Mouse (Mus musculus) forebrain, embryonic 14.5 days (tissue): ENCODE results near the gene Tial1. TPM values are rescaled to one million over a fixed set of nuclear protein-coding genes. Genes with fewer than 3 reads are reported as not detected.

Experiments
- ATAC-seq: fragments of 200-750 bp; cut with Nextera tagmentation; 2 replicates; pipeline ENCODE4 v1.8.0; 2017; ENCODE audit warnings: mild to moderate bottlenecking, moderate library complexity
- DNase-seq: peaks from one replicate; pipeline ENCODE4 v3.0.0-alpha.2; 2015; ENCODE audit warnings: low spot score
- H3K27ac ChIP-seq: fragments of 300-500 bp; sonication (generic); 2 replicates; pipeline ENCODE4 v1.5.1; 2014; ENCODE audit warnings: low read depth, mild to moderate bottlenecking, control low read depth, low read length, moderate library complexity
- H3K27me3 ChIP-seq: fragments of 300-500 bp; sonication (generic); replicated peaks from 2 replicates; pipeline ENCODE4 v1.6.1; 2014; ENCODE audit warnings: low read length, control low read depth, mixed read lengths; ENCODE audit not compliant: control insufficient read depth, insufficient read depth
- H3K36me3 ChIP-seq: fragments of 300-500 bp; sonication (generic); 2 replicates; pipeline ENCODE4 v1.6.1; 2014; ENCODE audit warnings: low read length, control low read depth; ENCODE audit not compliant: control insufficient read depth, insufficient read depth
- H3K4me1 ChIP-seq: fragments of 300-500 bp; sonication (generic); 2 replicates; pipeline ENCODE4 v1.6.1; 2014; ENCODE audit warnings: antibody characterized with exemption, low read length, control low read depth; ENCODE audit not compliant: control insufficient read depth, insufficient read depth
- H3K4me2 ChIP-seq: fragments of 300-500 bp; sonication (generic); 2 replicates; pipeline ENCODE4 v1.6.1; 2014; ENCODE audit warnings: mild to moderate bottlenecking, control low read depth, low read length
- H3K4me3 ChIP-seq: fragments of 300-500 bp; sonication (generic); 2 replicates; pipeline ENCODE4 v1.5.1; 2014; ENCODE audit warnings: low read depth, low read length, control low read depth
- H3K9ac ChIP-seq: fragments of 300-500 bp; sonication (generic); 2 replicates; pipeline ENCODE4 v1.6.1; 2014; ENCODE audit warnings: mild to moderate bottlenecking, low read length, control low read depth, moderate library complexity
- H3K9me3 ChIP-seq: fragments of 300-500 bp; sonication (generic); replicated peaks from 2 replicates; pipeline ENCODE4 v1.6.1; 2016; ENCODE audit warnings: low read length, control low read depth, mixed read lengths; ENCODE audit not compliant: control insufficient read depth
- WGBS: fragments of 180-500 bp; shearing (Covaris S2); extraction: QIAGEN DNeasy Blood & Tissue Kit; methylation state at CpG from one replicate; pipeline ENCODE4 v1.1.7; 2014; 5-methylcytosine and 5-hydroxymethylcytosine counted together
- polyA plus RNA-seq: library from polyadenylated mRNA; unstranded; fragments of >200 nt; fragmentation: Nextera tagmentation; extraction: Ambion mirVana; gene quantifications from 2 replicates; pipeline ENCODE4 v1.2.1, GENCODE M21; 2014

Gene Tial1
- polyA plus RNA-seq, 1 experiment from 2014 or later, result 30.6 TPM

GRCm38 (mm10) chr7:128460131-128460864, 1.2 kb downstream of the Tial1 start:
- Histone ChIP-seq H3K27me3 (no peaks in the 10 kb centered on the region), H3K36me3 (no peaks in the 10 kb centered on the region), H3K4me1 (peaks cover 18% of the 10 kb centered on the region; the same call in 1 of the 2 replicates), H3K9me3 (no peaks in the 10 kb centered on the region), H3K9ac (peak overlapping the region; percentile 87), H3K27ac (peak overlapping the region; percentile 90), H3K4me2 (peak overlapping the region; percentile 82), H3K4me3 (peak overlapping the region; percentile 86)
- WGBS, result under 1% methylated on average over 36 of the region's 36 CpGs
- DNase-seq (peak; percentile 33), ATAC-seq (peak; percentile 2; the same call in 1 of the 2 replicates)

DNA sequence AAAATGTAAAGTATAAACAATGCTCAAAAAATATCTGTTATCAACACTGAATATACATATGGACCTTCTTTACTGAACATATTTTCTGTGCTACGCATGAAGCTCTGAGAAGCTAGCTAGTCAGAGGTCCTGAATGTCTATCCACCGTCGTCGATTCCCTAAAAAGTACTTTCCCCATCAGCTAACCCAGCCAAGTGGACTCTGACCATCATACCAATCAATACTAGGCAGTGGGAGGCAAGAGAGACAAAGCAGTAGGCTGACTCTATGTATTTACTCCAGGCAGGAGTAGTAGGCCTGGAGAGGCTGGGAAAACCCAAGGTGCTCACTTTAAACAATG, 1.8 kb downstream of the Tial1 start:
- DNase-seq (no peak), ATAC-seq (no peak)
- 11% methylated on average over 4 of the region's 4 CpGs for WGBS
- no peaks in the 10 kb centered on the region for H3K27me3 ChIP-seq
- H3K27ac ChIP-seq, result peak overlapping the region; percentile 90; the same call in 1 of the 2 replicates
- peak overlapping the region; percentile 86 for H3K4me3 ChIP-seq
- H3K9ac ChIP-seq, result peak overlapping the region; percentile 87
- peak overlapping the region; percentile 82 for H3K4me2 ChIP-seq
- no peaks in the 10 kb centered on the region for H3K9me3 ChIP-seq
- H3K4me1 ChIP-seq, result peaks cover 18% of the 10 kb centered on the region; the same call in 1 of the 2 replicates
- peaks cover under 1% of the 10 kb centered on the region for H3K36me3 ChIP-seq

GRCm38 (mm10) chr7:128458011-128458410, 3.5 kb downstream of the Tial1 start:
- Histone ChIP-seq H3K9ac (no peak overlapping the region), H3K9me3 (no peaks in the 10 kb centered on the region), H3K27me3 (no peaks in the 10 kb centered on the region), H3K4me2 (no peak overlapping the region), H3K27ac (no peak overlapping the region), H3K4me1 (peaks cover 18% of the 10 kb centered on the region; the same call in 1 of the 2 replicates), H3K4me3 (no peak overlapping the region), H3K36me3 (peaks cover 18% of the 10 kb centered on the region)
- ATAC-seq, result no peak
- DNase-seq, result no peak

GRCm38 (mm10) chr7:128452731-128453130, 8.8 kb downstream of the Tial1 start:
- no peak overlapping the region for H3K27ac ChIP-seq
- H3K4me2 ChIP-seq, result no peak overlapping the region
- H3K9me3 ChIP-seq, result no peaks in the 10 kb centered on the region
- ATAC-seq (no peak), DNase-seq (no peak)
- no peaks in the 10 kb centered on the region for H3K27me3 ChIP-seq
- H3K36me3 ChIP-seq, result peaks cover 50% of the 10 kb centered on the region
- peaks cover 4% of the 10 kb centered on the region; the same call in 1 of the 2 replicates for H3K4me1 ChIP-seq
- H3K9ac ChIP-seq, result no peak overlapping the region
- 90% methylated on average over 1 of the region's 1 CpGs for WGBS
- H3K4me3 ChIP-seq, result no peak overlapping the region

- no peaks in the 10 kb centered on the region for H3K27me3 ChIP-seq
- no peak overlapping the region for H3K27ac ChIP-seq
- no peak overlapping the region for H3K4me2 ChIP-seq
- no peak overlapping the region for H3K4me3 ChIP-seq
- WGBS, result 86% methylated on average over 2 of the region's 2 CpGs
- no peaks in the 10 kb centered on the region for H3K9me3 ChIP-seq
- no peak overlapping the region for H3K9ac ChIP-seq
- DNase-seq (no peak), ATAC-seq (no peak)
- H3K4me1 ChIP-seq, result no peaks in the 10 kb centered on the region
- peaks cover 52% of the 10 kb centered on the region for H3K36me3 ChIP-seq
These were observed 20.9 kb downstream of the Tial1 start for GRCm38 (mm10) chr7:128440584-128440983.

GRCm38 (mm10) chr7:128439251-128439650, 22.3 kb downstream of the Tial1 start:
- 96% methylated on average over 6 of the region's 6 CpGs for WGBS

GRCm38 (mm10) chr7:128438131-128438530, 23.4 kb downstream of the Tial1 start:
- Histone ChIP-seq H3K27me3 (no peaks in the 10 kb centered on the region), H3K27ac (no peak overlapping the region), H3K4me2 (no peak overlapping the region), H3K9me3 (no peaks in the 10 kb centered on the region), H3K36me3 (peaks cover 29% of the 10 kb centered on the region), H3K4me1 (no peaks in the 10 kb centered on the region), H3K9ac (no peak overlapping the region), H3K4me3 (no peak overlapping the region)
- no peak for DNase-seq
- ATAC-seq, result no peak

More at GRCm38 (mm10) chr7:128439251-128439650, 22.3 kb downstream of the Tial1 start:
- no peak overlapping the region for H3K9ac ChIP-seq
- no peak for ATAC-seq
- H3K9me3 ChIP-seq, result no peaks in the 10 kb centered on the region
- no peaks in the 10 kb centered on the region for H3K4me1 ChIP-seq
- no peak overlapping the region for H3K4me2 ChIP-seq
- no peak overlapping the region for H3K4me3 ChIP-seq
- H3K27ac ChIP-seq, result no peak overlapping the region
- H3K36me3 ChIP-seq, result peaks cover 39% of the 10 kb centered on the region
- H3K27me3 ChIP-seq, result no peaks in the 10 kb centered on the region
- DNase-seq, result no peak

GRCm38 (mm10) chr7:128433213-128433612, 28.3 kb downstream of the Tial1 start:
- Histone ChIP-seq H3K9ac (no peak overlapping the region), H3K9me3 (no peaks in the 10 kb centered on the region), H3K36me3 (no peaks in the 10 kb centered on the region), H3K27me3 (no peaks in the 10 kb centered on the region), H3K4me2 (no peak overlapping the region), H3K4me3 (no peak overlapping the region), H3K4me1 (no peaks in the 10 kb centered on the region), H3K27ac (no peak overlapping the region)
- peak; percentile 30 for DNase-seq
- ATAC-seq, result no peak
- 71% methylated on average over 1 of the region's 1 CpGs for WGBS

- Histone ChIP-seq H3K36me3 (no peaks in the 10 kb centered on the region), H3K4me1 (no peaks in the 10 kb centered on the region), H3K9ac (no peak overlapping the region), H3K9me3 (no peaks in the 10 kb centered on the region), H3K27me3 (no peaks in the 10 kb centered on the region), H3K4me2 (no peak overlapping the region), H3K27ac (no peak overlapping the region), H3K4me3 (no peak overlapping the region)
- ATAC-seq, result no peak
- WGBS, result 67% methylated on average over 10 of the region's 10 CpGs
- DNase-seq, result no peak
These were observed 28.9 kb downstream of the Tial1 start for GRCm38 (mm10) chr7:128432574-128432973.
